Mouse (Mus musculus) kidney, embryonic 14.5 days (tissue): Measurements from ENCODE around the gene Fmnl3. TPM values are rescaled to one million over a fixed set of nuclear protein-coding genes. Genes with fewer than 3 reads are reported as not detected.

Experiments
- ATAC-seq: fragments of 200-750 bp; cut with Nextera tagmentation; 2 replicates; pipeline ENCODE4 v1.8.0; 2017; ENCODE audit warnings: moderate number of reproducible peaks, mild to moderate bottlenecking, moderate TSS enrichment, moderate library complexity; ENCODE audit not compliant: low FRiP score, low TSS enrichment
- H3K27ac ChIP-seq: fragments of 300-500 bp; sonication (generic); 2 replicates; pipeline ENCODE4 v1.5.1; 2014; ENCODE audit warnings: low read depth, mild to moderate bottlenecking, low read length, moderate library complexity, mixed read lengths
- H3K27me3 ChIP-seq: fragments of 300-500 bp; sonication (generic); 2 replicates; pipeline ENCODE4 v1.6.1; 2014; ENCODE audit warnings: mild to moderate bottlenecking, low read length; ENCODE audit not compliant: control insufficient read depth, insufficient read depth
- H3K36me3 ChIP-seq: fragments of 300-500 bp; sonication (generic); 2 replicates; pipeline ENCODE4 v1.6.1; 2014; ENCODE audit warnings: low read length, mixed read lengths; ENCODE audit not compliant: control insufficient read depth, insufficient read depth
- H3K4me1 ChIP-seq: fragments of 300-500 bp; sonication (generic); 2 replicates; pipeline ENCODE4 v1.6.1; 2014; ENCODE audit warnings: low read length, mixed read lengths; ENCODE audit not compliant: control insufficient read depth, insufficient read depth
- H3K4me2 ChIP-seq: fragments of 300-500 bp; sonication (generic); replicated peaks from 2 replicates; pipeline ENCODE4 v1.6.1; 2014; ENCODE audit warnings: low read depth, mild to moderate bottlenecking, low read length
- H3K4me3 ChIP-seq: fragments of 300-500 bp; sonication (generic); 2 replicates; pipeline ENCODE4 v1.5.1; 2014; ENCODE audit warnings: mild to moderate bottlenecking, low read length
- H3K9ac ChIP-seq: fragments of 300-500 bp; sonication (generic); 2 replicates; pipeline ENCODE4 v1.6.1; 2014; ENCODE audit warnings: low read depth, mild to moderate bottlenecking, low read length, moderate library complexity
- H3K9me3 ChIP-seq: fragments of 300-500 bp; sonication (generic); 2 replicates; pipeline ENCODE4 v1.6.1; 2016; ENCODE audit warnings: low read length; ENCODE audit not compliant: control insufficient read depth
- WGBS: fragments of 180-500 bp; shearing (Covaris S2); extraction: QIAGEN DNeasy Blood & Tissue Kit; methylation state at CpG from one replicate; pipeline ENCODE4 v1.1.7; 2014; 5-methylcytosine and 5-hydroxymethylcytosine counted together
- polyA plus RNA-seq: library from polyadenylated mRNA; unstranded; fragments of >200 nt; fragmentation: Nextera tagmentation; extraction: Ambion mirVana; gene quantifications from 2 replicates; pipeline ENCODE4 v1.2.1, GENCODE M21; 2014

Gene Fmnl3
- polyA plus RNA-seq, 1 experiment from 2014 or later: 27.9 TPM

GRCm38 (mm10) chr15:99330324-99330723 lies 40.0 kb downstream of the Fmnl3 start:
- H3K36me3 ChIP-seq: peaks cover 48% of the 10 kb centered on the region
- no peak overlapping the region for H3K27ac ChIP-seq

DNA sequence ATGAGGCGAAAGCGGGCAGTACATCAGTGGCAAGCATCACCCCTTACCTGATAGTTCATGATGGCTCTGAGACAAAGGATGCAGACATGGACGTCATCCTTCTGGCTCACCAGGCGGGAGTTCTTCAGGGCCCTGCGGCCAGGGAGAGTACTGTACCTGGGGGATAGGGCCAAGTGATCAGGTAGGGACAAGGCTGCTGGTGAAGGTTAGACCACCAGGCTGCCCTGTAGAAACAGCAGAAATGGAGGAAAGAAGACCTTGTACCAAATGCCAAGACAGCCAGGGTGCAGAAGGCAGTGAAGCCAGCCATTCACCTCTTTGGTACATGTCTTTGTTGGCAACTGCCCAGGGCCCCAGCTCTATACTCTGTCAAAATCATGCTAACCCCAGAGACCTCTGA lies 42.3 kb downstream of the Fmnl3 start:
- peaks cover 67% of the 10 kb centered on the region for H3K36me3 ChIP-seq
- H3K9me3 ChIP-seq: no peaks in the 10 kb centered on the region

More at GRCm38 (mm10) chr15:99330324-99330723, 40.0 kb downstream of the Fmnl3 start:
- no peak overlapping the region for H3K9ac ChIP-seq
- no peak overlapping the region for H3K4me2 ChIP-seq
- H3K4me3 ChIP-seq: no peak overlapping the region
- H3K27me3 ChIP-seq: no peaks in the 10 kb centered on the region
- H3K9me3 ChIP-seq: no peaks in the 10 kb centered on the region
- WGBS: 66% methylated on average over 2 of the region's 2 CpGs
- H3K4me1 ChIP-seq: peaks cover 39% of the 10 kb centered on the region
- no peak for ATAC-seq

DNA sequence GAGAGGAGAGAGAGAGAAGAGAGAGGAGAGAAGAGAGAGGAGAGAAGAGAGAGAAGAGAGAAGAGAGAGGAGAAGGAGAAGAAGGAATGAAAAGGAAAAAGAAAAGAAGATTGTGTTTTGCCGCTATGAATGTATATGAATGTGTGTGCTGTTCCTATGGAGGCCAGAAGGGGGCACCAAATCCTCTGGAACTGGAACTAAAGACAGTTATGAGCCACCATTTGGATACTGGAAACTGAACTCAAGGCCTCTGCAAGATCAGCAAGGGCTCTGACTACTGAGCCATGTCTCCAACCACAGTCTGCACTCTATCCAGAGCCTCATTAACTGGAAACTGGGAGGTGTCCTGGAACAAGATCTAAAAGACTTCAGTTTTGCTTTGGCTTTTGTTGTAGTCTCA lies 43.3 kb downstream of the Fmnl3 start:
- H3K9me3 ChIP-seq: no peaks in the 10 kb centered on the region
- no peak overlapping the region for H3K9ac ChIP-seq
- H3K4me2 ChIP-seq: no peak overlapping the region
- no peaks in the 10 kb centered on the region for H3K27me3 ChIP-seq
- H3K4me3 ChIP-seq: no peak overlapping the region
- 90% methylated on average over 1 of the region's 1 CpGs for WGBS
- H3K27ac ChIP-seq: no peak overlapping the region
- H3K36me3 ChIP-seq: peaks cover 77% of the 10 kb centered on the region
- H3K4me1 ChIP-seq: peaks cover 11% of the 10 kb centered on the region
- no peak for ATAC-seq

More for the DNA sequence above, 42.3 kb downstream of the Fmnl3 start:
- H3K27ac ChIP-seq: no peak overlapping the region
- H3K4me3 ChIP-seq: no peak overlapping the region
- 96% methylated on average over 5 of the region's 5 CpGs for WGBS
- H3K27me3 ChIP-seq: no peaks in the 10 kb centered on the region
- no peak overlapping the region for H3K9ac ChIP-seq
- peaks cover 21% of the 10 kb centered on the region for H3K4me1 ChIP-seq
- no peak overlapping the region for H3K4me2 ChIP-seq
- no peak for ATAC-seq

GRCm38 (mm10) chr15:99326407-99326806 lies 43.9 kb downstream of the Fmnl3 start:
- no peak for ATAC-seq
- H3K9me3 ChIP-seq: no peaks in the 10 kb centered on the region

DNA sequence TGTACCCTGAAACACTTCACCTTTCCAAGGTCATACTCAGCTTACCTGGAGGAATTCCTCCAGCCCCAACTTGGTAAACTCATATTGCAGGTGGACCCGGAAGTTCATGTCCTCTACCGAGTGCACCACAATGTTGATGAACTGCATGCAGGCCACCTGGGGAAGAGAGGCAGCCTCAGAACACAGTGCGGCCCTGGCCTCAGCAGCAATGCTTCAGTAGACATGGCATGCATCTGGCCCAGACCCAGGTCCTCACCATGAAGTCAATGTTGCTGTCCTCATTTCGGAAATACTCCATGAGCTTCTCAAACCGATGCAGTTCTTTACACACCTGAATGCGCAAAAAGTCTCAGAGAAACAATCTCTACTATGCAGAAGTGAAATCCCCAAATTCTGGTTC lies 44.7 kb downstream of the Fmnl3 start:
- H3K4me3 ChIP-seq: no peak overlapping the region
- no peaks in the 10 kb centered on the region for H3K27me3 ChIP-seq
- no peak for ATAC-seq
- H3K9ac ChIP-seq: no peak overlapping the region
- H3K27ac ChIP-seq: no peak overlapping the region
- no peaks in the 10 kb centered on the region for H3K9me3 ChIP-seq
- WGBS: 95% methylated on average over 6 of the region's 6 CpGs
- peaks cover 85% of the 10 kb centered on the region for H3K36me3 ChIP-seq
- no peaks in the 10 kb centered on the region for H3K4me1 ChIP-seq
- H3K4me2 ChIP-seq: no peak overlapping the region

More at GRCm38 (mm10) chr15:99326407-99326806, 43.9 kb downstream of the Fmnl3 start:
- H3K4me3 ChIP-seq: no peak overlapping the region
- peak overlapping the region; percentile 55; the same call in 1 of the 2 replicates for H3K27ac ChIP-seq
- no peak overlapping the region for H3K9ac ChIP-seq
- 55% methylated on average over 2 of the region's 2 CpGs for WGBS
- peaks cover 82% of the 10 kb centered on the region for H3K36me3 ChIP-seq
- H3K27me3 ChIP-seq: no peaks in the 10 kb centered on the region
- peaks cover 5% of the 10 kb centered on the region; the same call in 1 of the 2 replicates for H3K4me1 ChIP-seq
- H3K4me2 ChIP-seq: no peak overlapping the region

- 67% methylated on average over 9 of the region's 9 CpGs for WGBS
- Histone ChIP-seq H3K4me3 (no peak overlapping the region), H3K36me3 (peaks cover 89% of the 10 kb centered on the region), H3K9ac (no peak overlapping the region), H3K4me2 (no peak overlapping the region), H3K9me3 (no peaks in the 10 kb centered on the region), H3K27ac (peak overlapping the region; percentile 14; the same call in 1 of the 2 replicates), H3K4me1 (no peaks in the 10 kb centered on the region), H3K27me3 (no peaks in the 10 kb centered on the region)
- ATAC-seq: no peak
Measured at GRCm38 (mm10) chr15:99324151-99324550, 46.1 kb downstream of the Fmnl3 start.

DNA sequence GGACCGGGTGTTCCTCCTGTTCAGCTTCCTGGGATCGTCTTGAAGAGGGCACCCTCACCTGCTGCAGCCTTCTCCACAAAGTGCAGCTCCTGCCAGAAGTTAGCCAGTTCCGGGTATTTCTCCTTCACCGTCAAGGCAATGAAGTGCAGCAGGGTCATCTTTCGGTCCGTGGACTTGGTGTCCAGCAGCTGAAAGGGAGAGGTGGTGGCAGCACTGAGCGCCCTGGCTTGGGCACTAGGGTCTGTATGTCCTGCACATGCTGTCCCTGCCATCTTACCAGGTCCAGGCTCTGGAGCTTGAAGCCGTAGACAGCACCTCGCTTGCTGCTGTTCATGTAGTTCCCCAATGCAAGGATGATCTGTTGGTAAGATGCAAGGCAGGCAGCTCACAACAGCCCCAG lies 49.3 kb downstream of the Fmnl3 start:
- Histone ChIP-seq H3K9me3 (no peaks in the 10 kb centered on the region), H3K4me3 (no peak overlapping the region), H3K36me3 (peaks cover 95% of the 10 kb centered on the region), H3K27ac (peak overlapping the region; percentile 75; the same call in 1 of the 2 replicates), H3K9ac (no peak overlapping the region), H3K4me1 (no peaks in the 10 kb centered on the region; the same call in 1 of the 2 replicates), H3K27me3 (no peaks in the 10 kb centered on the region), H3K4me2 (no peak overlapping the region)
- no peak for ATAC-seq
- WGBS: 59% methylated on average over 9 of the region's 9 CpGs

GRCm38 (mm10) chr15:99320168-99320674 lies 50.1 kb downstream of the Fmnl3 start:
- Histone ChIP-seq H3K36me3 (peaks cover 94% of the 10 kb centered on the region), H3K27me3 (no peaks in the 10 kb centered on the region), H3K9me3 (no peaks in the 10 kb centered on the region), H3K4me2 (no peak overlapping the region), H3K4me1 (no peaks in the 10 kb centered on the region; the same call in 1 of the 2 replicates), H3K4me3 (no peak overlapping the region), H3K9ac (no peak overlapping the region), H3K27ac (peak overlapping the region; percentile 75)
- no peak for ATAC-seq
- 75% methylated on average over 10 of the region's 10 CpGs for WGBS

- Histone ChIP-seq H3K27me3 (no peaks in the 10 kb centered on the region), H3K4me1 (no peaks in the 10 kb centered on the region; the same call in 1 of the 2 replicates), H3K4me3 (no peak overlapping the region), H3K4me2 (no peak overlapping the region), H3K9ac (no peak overlapping the region), H3K27ac (peak overlapping the region; percentile 75; the same call in 1 of the 2 replicates), H3K36me3 (peaks cover 94% of the 10 kb centered on the region), H3K9me3 (no peaks in the 10 kb centered on the region)
- 65% methylated on average over 3 of the region's 3 CpGs for WGBS
- no peak for ATAC-seq
Measured at GRCm38 (mm10) chr15:99319411-99319871, 50.8 kb downstream of the Fmnl3 start.
